Mouse (Mus musculus) bone marrow macrophage, adult 2 months (primary cell): ENCODE results near the gene Zfp870.

Experiments used
- CTCF ChIP-seq: IDR thresholded peaks from 2 replicates; pipeline ENCODE4 v1.5.1; 2012; ENCODE audit warnings: low read depth, mild to moderate bottlenecking, low read length, moderate library complexity
- POLR2A ChIP-seq: IDR thresholded peaks from 2 replicates; pipeline ENCODE4 v1.6.1; 2012; ENCODE audit warnings: mild to moderate bottlenecking, low read depth, low read length, borderline replicate concordance

DNA sequence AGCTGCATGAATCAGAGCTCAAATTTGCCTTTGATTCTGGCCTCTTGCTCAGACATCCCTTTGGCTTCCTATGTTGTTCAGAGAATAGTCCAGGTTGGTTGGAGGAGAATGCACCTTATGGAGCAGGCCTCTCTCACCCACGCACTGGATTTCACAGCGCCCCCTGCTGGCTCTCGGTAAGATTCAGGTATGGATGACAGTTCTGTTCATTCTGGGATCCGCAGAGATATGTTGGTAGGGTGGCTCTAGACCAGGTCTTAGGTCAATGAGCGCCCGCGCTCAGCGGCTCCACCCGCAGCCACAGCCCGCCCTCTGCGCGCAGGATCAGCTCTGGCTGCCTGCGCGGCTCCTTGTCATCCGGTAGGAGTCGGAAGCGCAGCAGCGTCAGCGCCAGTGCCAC lies 13.8 kb upstream of the Zfp870 start:
- peak; percentile 88 for TF ChIP-seq CTCF
- no peak for TF ChIP-seq POLR2A
